Mouse (Mus musculus) embryonic facial prominence, embryonic 15.5 days (tissue): Measurements from ENCODE around the gene Eif2d. TPM values are rescaled to one million over a fixed set of nuclear protein-coding genes. Genes with fewer than 3 reads are reported as not detected.
A peak's percentile ranks its signal among the peaks of the same experiment; 100 is the strongest.

Experiments
- ATAC-seq: fragments of 200-750 bp; cut with Nextera tagmentation; 2 replicates; pipeline ENCODE4 v1.8.0; 2017; ENCODE audit warnings: low read depth, moderate TSS enrichment; ENCODE audit not compliant: insufficient number of reproducible peaks, low FRiP score, low TSS enrichment
- H3K27ac ChIP-seq: fragments of 300-500 bp; sonication (generic); replicated peaks from 2 replicates; pipeline ENCODE4 v1.5.1; 2015; ENCODE audit warnings: mild to moderate bottlenecking, inconsistent platforms
- H3K27me3 ChIP-seq: fragments of 300-500 bp; sonication (generic); 2 replicates; pipeline ENCODE4 v1.6.1; 2015; ENCODE audit warnings: inconsistent platforms
- H3K36me3 ChIP-seq: fragments of 300-500 bp; sonication (generic); 2 replicates; pipeline ENCODE4 v1.6.1; 2015; ENCODE audit warnings: mild to moderate bottlenecking, inconsistent platforms
- H3K4me1 ChIP-seq: fragments of 300-500 bp; sonication (generic); 2 replicates; pipeline ENCODE4 v1.6.1; 2015; ENCODE audit warnings: inconsistent platforms
- H3K4me2 ChIP-seq: fragments of 300-500 bp; sonication (generic); replicated peaks from 2 replicates; pipeline ENCODE4 v1.6.1; 2015; ENCODE audit warnings: mild to moderate bottlenecking, inconsistent platforms
- H3K4me3 ChIP-seq: fragments of 300-500 bp; sonication (generic); replicated peaks from 2 replicates; pipeline ENCODE4 v1.5.1; 2015; ENCODE audit warnings: mild to moderate bottlenecking, inconsistent platforms
- H3K9ac ChIP-seq: fragments of 300-500 bp; sonication (generic); 2 replicates; pipeline ENCODE4 v1.6.1; 2015; ENCODE audit warnings: inconsistent platforms
- H3K9me3 ChIP-seq: fragments of 300-500 bp; sonication (generic); replicated peaks from 2 replicates; pipeline ENCODE4 v1.6.1; 2016; ENCODE audit warnings: inconsistent platforms
- WGBS: fragments of 180-500 bp; shearing (Covaris S2); methylation state at CpG from one replicate; pipeline ENCODE4 v1.1.7; 2015; 5-methylcytosine and 5-hydroxymethylcytosine counted together
- polyA plus RNA-seq: library from polyadenylated mRNA; unstranded; fragments of >200 nt; fragmentation: Nextera tagmentation; extraction: Ambion mirVana; gene quantifications from 2 replicates; pipeline ENCODE4 v1.2.1, GENCODE M21; 2015

Gene Eif2d
- polyA plus RNA-seq, 1 experiment from 2014 or later, result 66.0 TPM

DNA sequence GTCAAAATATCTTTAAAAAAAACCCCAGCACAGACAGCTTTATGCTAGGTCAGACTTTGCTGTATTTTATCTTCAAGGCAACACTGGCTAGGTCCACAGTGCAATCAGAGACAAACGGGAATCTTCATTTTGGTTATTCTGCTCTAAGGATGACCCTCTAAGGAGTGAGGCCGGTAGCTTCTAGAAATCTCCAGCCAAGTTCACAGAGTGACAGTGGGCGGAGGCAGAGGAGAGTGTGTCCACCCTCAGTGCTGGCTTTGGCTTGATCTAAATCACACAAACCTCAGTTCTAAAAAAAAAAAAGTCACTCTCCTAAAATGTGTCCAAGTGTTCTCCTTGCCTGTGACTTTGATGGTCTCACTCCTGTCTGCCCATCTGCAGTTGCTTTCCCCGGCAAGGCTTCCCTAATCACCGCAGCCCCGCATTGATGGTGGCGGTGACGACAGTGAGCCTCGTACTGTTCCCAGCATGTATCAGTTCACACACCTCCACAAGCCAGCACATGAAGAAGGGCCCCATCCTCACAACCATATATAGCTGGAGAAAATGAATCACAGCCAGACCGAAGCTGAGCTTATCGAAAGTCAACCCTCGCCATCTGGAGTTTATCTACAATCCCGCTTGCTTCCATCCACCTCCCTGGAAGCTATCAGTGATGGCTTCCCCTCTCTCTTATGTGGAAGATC lies 33.0 kb downstream of the Eif2d start:
- no peak overlapping the region for H3K9ac ChIP-seq
- H3K4me3 ChIP-seq, result no peak overlapping the region
- WGBS, result 73% methylated on average over 13 of the region's 13 CpGs
- H3K4me2 ChIP-seq, result no peak overlapping the region
- H3K36me3 ChIP-seq, result no peaks in the 10 kb centered on the region
- no peaks in the 10 kb centered on the region for H3K9me3 ChIP-seq
- peaks cover 18% of the 10 kb centered on the region for H3K4me1 ChIP-seq
- H3K27me3 ChIP-seq, result no peaks in the 10 kb centered on the region
- ATAC-seq, result no peak
- H3K27ac ChIP-seq, result no peak overlapping the region

DNA sequence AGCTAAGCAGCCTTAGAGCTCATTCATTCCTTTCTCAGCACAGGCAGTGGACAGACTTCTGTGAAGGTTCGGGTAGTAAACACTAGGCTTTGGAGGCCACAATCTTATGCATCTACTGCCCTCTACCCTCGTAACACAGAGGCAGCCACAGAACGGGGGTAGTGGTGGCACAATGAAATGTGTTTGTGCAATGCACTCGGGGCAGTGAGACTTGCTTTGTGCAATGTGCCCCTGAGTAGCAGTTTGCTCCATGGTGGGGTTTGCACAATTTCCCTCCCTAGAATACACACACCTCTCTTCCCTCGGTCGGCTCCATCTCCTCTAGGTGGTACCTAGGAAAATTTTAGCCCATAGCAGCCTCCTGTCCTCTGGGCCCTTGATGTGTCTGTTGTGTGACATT lies 34.0 kb downstream of the Eif2d start:
- Histone ChIP-seq H3K9ac (no peak overlapping the region), H3K9me3 (no peaks in the 10 kb centered on the region), H3K4me2 (no peak overlapping the region), H3K4me3 (no peak overlapping the region), H3K27me3 (no peaks in the 10 kb centered on the region), H3K27ac (no peak overlapping the region), H3K36me3 (no peaks in the 10 kb centered on the region), H3K4me1 (peaks cover 14% of the 10 kb centered on the region)
- WGBS, result 81% methylated on average over 6 of the region's 6 CpGs
- no peak for ATAC-seq

DNA sequence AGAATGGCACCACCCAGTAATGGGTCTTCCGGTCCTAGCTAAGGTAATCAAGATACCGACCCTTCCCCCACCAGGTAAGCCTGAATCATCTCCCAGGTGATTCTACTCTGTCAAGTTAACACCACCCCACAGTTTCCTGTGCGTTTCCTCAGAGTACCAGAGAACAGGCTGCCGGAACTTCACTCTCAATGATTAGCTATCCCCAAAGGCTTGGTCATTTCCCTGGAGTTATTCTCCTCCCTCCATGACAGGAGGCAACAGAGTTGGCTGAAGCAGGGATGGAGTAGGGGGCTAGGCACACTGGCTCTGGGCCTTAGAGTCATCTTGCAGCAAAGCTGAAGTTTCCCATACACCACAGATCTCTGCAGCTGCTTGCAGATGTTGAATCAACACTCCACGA lies 34.9 kb downstream of the Eif2d start:
- Histone ChIP-seq H3K27ac (no peak overlapping the region), H3K4me1 (peaks cover 14% of the 10 kb centered on the region), H3K36me3 (no peaks in the 10 kb centered on the region), H3K27me3 (no peaks in the 10 kb centered on the region), H3K9ac (no peak overlapping the region), H3K9me3 (no peaks in the 10 kb centered on the region), H3K4me3 (no peak overlapping the region), H3K4me2 (no peak overlapping the region)
- WGBS, result 86% methylated on average over 5 of the region's 5 CpGs
- ATAC-seq, result no peak

GRCm38 (mm10) chr1:131188655-131189054 lies 35.7 kb downstream of the Eif2d start:
- H3K27ac ChIP-seq, result no peak overlapping the region
- H3K4me2 ChIP-seq, result no peak overlapping the region
- WGBS, result 89% methylated on average over 5 of the region's 5 CpGs
- H3K36me3 ChIP-seq, result no peaks in the 10 kb centered on the region
- H3K4me3 ChIP-seq, result no peak overlapping the region
- H3K4me1 ChIP-seq, result peaks cover 14% of the 10 kb centered on the region
- no peaks in the 10 kb centered on the region for H3K27me3 ChIP-seq
- ATAC-seq, result no peak
- no peak overlapping the region for H3K9ac ChIP-seq
- H3K9me3 ChIP-seq, result no peaks in the 10 kb centered on the region

DNA sequence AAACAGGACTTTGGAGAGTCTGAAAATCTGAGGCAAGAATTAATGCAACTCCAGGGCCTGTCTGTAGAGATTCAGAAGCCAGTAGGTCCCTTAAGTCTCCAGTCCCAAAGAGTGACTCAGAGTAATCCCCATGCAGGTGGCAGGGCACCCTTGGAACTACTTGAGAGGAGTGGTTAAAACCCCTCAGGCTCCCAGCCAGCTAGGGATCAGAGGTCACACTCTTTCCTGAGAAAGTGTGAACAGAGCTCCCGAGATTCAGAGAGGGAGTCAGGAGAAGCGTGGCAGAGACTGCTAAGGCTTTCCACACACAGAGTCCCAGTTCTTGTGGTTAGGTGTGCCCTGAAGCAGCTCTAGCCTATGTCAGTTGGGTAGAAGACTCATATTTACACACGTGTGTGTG lies 40.8 kb downstream of the Eif2d start:
- H3K9me3 ChIP-seq, result no peaks in the 10 kb centered on the region
- H3K4me3 ChIP-seq, result no peak overlapping the region
- H3K27ac ChIP-seq, result no peak overlapping the region
- H3K36me3 ChIP-seq, result no peaks in the 10 kb centered on the region
- H3K4me1 ChIP-seq, result 0 out of 2 replicates have a peak, but pooled peaks cover 4% of the 10 kb centered on the region
- H3K4me2 ChIP-seq, result no peak overlapping the region
- H3K9ac ChIP-seq, result no peak overlapping the region
- no peak for ATAC-seq
- whole genome bisulfite sequencing, result 47% methylated on average over 3 of the region's 3 CpGs
- H3K27me3 ChIP-seq, result no peaks in the 10 kb centered on the region

GRCm38 (mm10) chr1:131195653-131196052 lies 42.7 kb downstream of the Eif2d start:
- WGBS, result 73% methylated on average over 7 of the region's 7 CpGs
- Histone ChIP-seq H3K36me3 (no peaks in the 10 kb centered on the region), H3K4me1 (peaks cover 17% of the 10 kb centered on the region), H3K9me3 (no peaks in the 10 kb centered on the region), H3K9ac (no peak overlapping the region), H3K4me2 (no peak overlapping the region), H3K27me3 (no peaks in the 10 kb centered on the region), H3K27ac (no peak overlapping the region), H3K4me3 (no peak overlapping the region)
- no peak for ATAC-seq

DNA sequence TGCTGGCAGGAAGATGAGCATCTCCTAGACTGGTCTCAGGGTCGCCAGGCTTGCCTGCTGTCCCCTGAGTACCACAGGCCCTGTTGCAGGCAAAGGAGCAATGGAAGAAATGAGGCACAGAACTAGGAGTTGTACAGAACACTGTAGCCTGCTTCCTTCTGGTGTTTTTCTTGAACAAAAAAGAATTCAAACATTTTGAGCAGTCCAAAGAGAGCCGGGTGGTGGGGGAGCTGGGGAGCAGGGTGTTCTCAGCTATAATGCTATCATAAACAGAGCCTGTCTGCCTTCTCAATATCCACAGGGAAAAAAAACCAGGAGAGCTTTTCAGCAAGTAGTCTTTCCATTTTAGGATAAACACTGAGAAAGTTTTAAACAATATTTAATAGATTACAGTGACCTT lies 43.1 kb downstream of the Eif2d start:
- no peak overlapping the region for H3K4me2 ChIP-seq
- 57% methylated on average over 2 of the region's 2 CpGs for WGBS
- no peak overlapping the region for H3K9ac ChIP-seq
- ATAC-seq, result no peak
- no peak overlapping the region for H3K27ac ChIP-seq
- no peaks in the 10 kb centered on the region for H3K36me3 ChIP-seq
- H3K27me3 ChIP-seq, result no peaks in the 10 kb centered on the region
- peaks cover 21% of the 10 kb centered on the region for H3K4me1 ChIP-seq
- no peaks in the 10 kb centered on the region for H3K9me3 ChIP-seq
- H3K4me3 ChIP-seq, result no peak overlapping the region

GRCm38 (mm10) chr1:131198417-131198960 lies 45.5 kb downstream of the Eif2d start:
- Histone ChIP-seq H3K27ac (no peak overlapping the region), H3K4me1 (peaks cover 26% of the 10 kb centered on the region), H3K9me3 (no peaks in the 10 kb centered on the region), H3K9ac (no peak overlapping the region), H3K4me2 (no peak overlapping the region), H3K27me3 (no peaks in the 10 kb centered on the region), H3K36me3 (no peaks in the 10 kb centered on the region), H3K4me3 (no peak overlapping the region)
- ATAC-seq, result no peak
- WGBS, result 62% methylated on average over 9 of the region's 9 CpGs

GRCm38 (mm10) chr1:131199118-131199821 lies 46.3 kb downstream of the Eif2d start:
- 74% methylated on average over 18 of the region's 18 CpGs for WGBS
- no peak for ATAC-seq
- H3K36me3 ChIP-seq, result no peaks in the 10 kb centered on the region
- H3K4me2 ChIP-seq, result no peak overlapping the region
- peaks cover 26% of the 10 kb centered on the region for H3K4me1 ChIP-seq
- H3K4me3 ChIP-seq, result no peak overlapping the region
- H3K27ac ChIP-seq, result no peak overlapping the region
- H3K9ac ChIP-seq, result no peak overlapping the region
- no peaks in the 10 kb centered on the region for H3K27me3 ChIP-seq
- no peaks in the 10 kb centered on the region for H3K9me3 ChIP-seq

- Histone ChIP-seq H3K4me1 (peaks cover 26% of the 10 kb centered on the region), H3K27me3 (no peaks in the 10 kb centered on the region), H3K4me3 (no peak overlapping the region), H3K36me3 (no peaks in the 10 kb centered on the region), H3K4me2 (no peak overlapping the region), H3K27ac (0 out of 2 replicates have a peak overlapping the region, but pooled peaks have one; percentile 5), H3K9me3 (no peaks in the 10 kb centered on the region), H3K9ac (no peak overlapping the region)
- WGBS, result 60% methylated on average over 12 of the region's 12 CpGs
- no peak for ATAC-seq
These were observed 47.0 kb downstream of the Eif2d start for GRCm38 (mm10) chr1:131199976-131200375.

DNA sequence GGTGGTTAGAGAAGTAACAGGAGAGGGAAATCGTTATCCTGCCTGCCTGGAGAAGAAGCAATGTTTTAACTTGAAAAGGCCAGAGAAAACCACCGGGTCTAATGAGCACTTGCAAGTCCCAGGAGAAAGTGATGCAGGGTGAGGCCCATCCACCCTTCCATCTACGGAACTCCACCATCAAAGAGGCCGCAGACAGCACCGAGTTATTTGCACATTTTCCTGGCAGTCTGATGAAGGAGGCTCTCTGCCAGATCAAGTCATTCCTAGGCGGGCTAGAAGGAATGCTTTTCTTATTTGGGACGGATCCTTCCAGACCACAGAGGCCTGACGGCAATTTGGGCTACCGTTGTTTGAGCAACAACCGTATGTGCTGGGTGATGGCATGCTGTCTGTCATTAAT lies 47.6 kb downstream of the Eif2d start:
- no peak overlapping the region for H3K4me3 ChIP-seq
- H3K27ac ChIP-seq, result no peak overlapping the region; the same call in 1 of the 2 replicates
- no peaks in the 10 kb centered on the region for H3K36me3 ChIP-seq
- H3K4me1 ChIP-seq, result peaks cover 24% of the 10 kb centered on the region
- H3K27me3 ChIP-seq, result no peaks in the 10 kb centered on the region
- H3K4me2 ChIP-seq, result no peak overlapping the region
- 24% methylated on average over 10 of the region's 10 CpGs for WGBS
- H3K9ac ChIP-seq, result no peak overlapping the region
- no peaks in the 10 kb centered on the region for H3K9me3 ChIP-seq
- peak; percentile 63; the same call in 1 of the 2 replicates for ATAC-seq
